Mouse (Mus musculus): ENCODE results near the gene Gm49027. TPM values are rescaled to one million over a fixed set of nuclear protein-coding genes. Genes with fewer than 3 reads are reported as not detected.

Gene Gm49027
- polyA plus RNA-seq (2016; fragmentation: Nextera tagmentation; extraction: Ambion mirVana) = 0.19 TPM in 1 of 2 replicates, not detected in the other

- Histone ChIP-seq H3K27ac (peak within 1 kb of the TSS; percentile 93), H3K27me3 (ENCODE audit: insufficient read depth, poor library complexity, severe bottlenecking) (no peaks in the 10 kb centered on the region), H3K36me3 (peaks cover 24% of the 10 kb centered on the region), H3K9me3 (no peaks in the 10 kb centered on the region), H3K4me1 (peaks cover 18% of the 10 kb centered on the region), H3K4me3 (peak within 1 kb of the TSS; percentile 95)
- 75% methylated on average over 7 of the region's 7 CpGs for WGBS
- no peak for DNase-seq (ENCODE audit: low spot score)
These were observed at the start of gene Gm49027 for GRCm38 (mm10) chr5:123525281-123525680. Gm49027 (minus strand) TSS chr5:123525488.

- 0 out of 2 replicates have a peak overlapping the region, but pooled peaks have one; percentile 87 for H3K27ac ChIP-seq
- H3K36me3 ChIP-seq = peaks cover 34% of the 10 kb centered on the region
- peak overlapping the region; percentile 79 for H3K4me3 ChIP-seq
- H3K27me3 ChIP-seq (ENCODE audit: insufficient read depth, poor library complexity, severe bottlenecking) = no peaks in the 10 kb centered on the region
- H3K9me3 ChIP-seq = no peaks in the 10 kb centered on the region
- DNase-seq (ENCODE audit: low spot score) = no peak
- H3K4me1 ChIP-seq = peaks cover 10% of the 10 kb centered on the region
- WGBS = 58% methylated on average over 8 of the region's 8 CpGs
These were observed 48.1 kb upstream of the Gm49027 start for GRCm38 (mm10) chr5:123573362-123573761.

- Histone ChIP-seq H3K4me1 (peaks cover 10% of the 10 kb centered on the region), H3K36me3 (peaks cover 42% of the 10 kb centered on the region), H3K4me3 (peak within 1 kb of the TSS; percentile 79), H3K9me3 (no peaks in the 10 kb centered on the region), H3K27me3 (ENCODE audit: insufficient read depth, poor library complexity, severe bottlenecking) (no peaks in the 10 kb centered on the region), H3K27ac (peak within 1 kb of the TSS; percentile 87)
- peak; percentile 98 for DNase-seq (ENCODE audit: low spot score)
- WGBS = under 1% methylated on average over 54 of the region's 54 CpGs
These were observed 47.3 kb upstream of the Gm49027 start, which contains the start of gene Vps33a for GRCm38 (mm10) chr5:123572357-123573186. Vps33a (minus strand) TSS chr5:123573038.

DNA sequence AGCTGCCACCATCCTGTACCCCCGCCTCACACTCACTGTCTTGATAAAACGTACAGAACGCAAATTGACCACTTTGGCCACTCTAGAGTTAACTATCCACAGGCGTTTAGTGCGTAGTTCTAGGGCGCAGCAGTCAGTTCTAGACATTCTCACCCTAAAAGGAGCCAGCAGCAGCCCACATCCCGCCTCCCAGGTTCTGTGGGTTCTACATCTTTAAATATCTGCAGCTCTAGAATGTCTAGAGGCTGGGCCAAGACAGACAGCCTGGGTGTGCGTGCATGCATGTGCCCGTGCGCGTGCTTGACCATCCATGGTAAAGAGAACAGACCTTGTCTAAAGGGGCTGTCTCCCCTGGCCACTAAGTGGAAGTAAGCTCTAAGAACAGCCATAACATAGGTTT is 35.8 kb upstream of the Gm49027 start:
- WGBS = 93% methylated on average over 11 of the region's 11 CpGs
- no peaks in the 10 kb centered on the region for H3K27me3 ChIP-seq (ENCODE audit: insufficient read depth, poor library complexity, severe bottlenecking)
- no peak for DNase-seq (ENCODE audit: low spot score)
- no peaks in the 10 kb centered on the region for H3K4me1 ChIP-seq
- peaks cover 93% of the 10 kb centered on the region for H3K36me3 ChIP-seq
- H3K27ac ChIP-seq = no peak overlapping the region
- H3K4me3 ChIP-seq = no peak overlapping the region
- no peaks in the 10 kb centered on the region for H3K9me3 ChIP-seq

DNA sequence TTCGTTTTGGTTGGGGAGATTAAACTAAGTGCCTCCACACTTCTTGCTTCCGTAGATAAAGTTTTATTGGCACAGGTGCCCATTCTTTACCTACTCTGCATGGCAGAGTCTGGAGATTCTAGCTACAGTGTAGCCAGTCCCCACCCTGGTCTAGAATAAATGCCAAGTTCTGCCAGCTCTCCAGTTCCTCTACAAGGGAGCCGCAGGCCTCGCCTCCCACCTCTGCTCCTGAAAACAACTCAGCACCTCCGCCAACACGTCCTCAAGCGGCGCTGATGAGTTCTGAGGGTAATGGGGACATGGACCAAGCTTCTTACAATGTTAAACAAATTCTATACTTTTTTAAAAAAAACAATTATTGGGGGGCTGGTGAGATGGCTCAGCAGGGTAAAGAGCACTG is 34.3 kb upstream of the Gm49027 start:
- Histone ChIP-seq H3K36me3 (peaks cover 87% of the 10 kb centered on the region), H3K27me3 (ENCODE audit: insufficient read depth, poor library complexity, severe bottlenecking) (no peaks in the 10 kb centered on the region), H3K4me1 (no peaks in the 10 kb centered on the region), H3K27ac (no peak overlapping the region), H3K4me3 (no peak overlapping the region), H3K9me3 (no peaks in the 10 kb centered on the region)
- DNase-seq (ENCODE audit: low spot score) = no peak
- WGBS = 90% methylated on average over 8 of the region's 8 CpGs

GRCm38 (mm10) chr5:123556451-123556850 is 31.2 kb upstream of the Gm49027 start:
- Histone ChIP-seq H3K4me1 (no peaks in the 10 kb centered on the region), H3K27ac (no peak overlapping the region), H3K4me3 (no peak overlapping the region), H3K9me3 (no peaks in the 10 kb centered on the region), H3K27me3 (ENCODE audit: insufficient read depth, poor library complexity, severe bottlenecking) (no peaks in the 10 kb centered on the region), H3K36me3 (peaks cover 61% of the 10 kb centered on the region)
- 80% methylated on average over 2 of the region's 2 CpGs for WGBS
- no peak for DNase-seq (ENCODE audit: low spot score)

- Histone ChIP-seq H3K9me3 (no peaks in the 10 kb centered on the region), H3K4me3 (no peak overlapping the region), H3K27me3 (ENCODE audit: insufficient read depth, poor library complexity, severe bottlenecking) (no peaks in the 10 kb centered on the region), H3K4me1 (no peaks in the 10 kb centered on the region), H3K36me3 (peaks cover 55% of the 10 kb centered on the region), H3K27ac (no peak overlapping the region)
- no peak for DNase-seq (ENCODE audit: low spot score)
- WGBS = 84% methylated on average over 7 of the region's 7 CpGs
These were observed 30.4 kb upstream of the Gm49027 start for GRCm38 (mm10) chr5:123555693-123556092.

GRCm38 (mm10) chr5:123533801-123534200 is 8.5 kb upstream of the Gm49027 start:
- 93% methylated on average over 10 of the region's 10 CpGs for WGBS
- no peaks in the 10 kb centered on the region for H3K27me3 ChIP-seq (ENCODE audit: insufficient read depth, poor library complexity, severe bottlenecking)

DNA sequence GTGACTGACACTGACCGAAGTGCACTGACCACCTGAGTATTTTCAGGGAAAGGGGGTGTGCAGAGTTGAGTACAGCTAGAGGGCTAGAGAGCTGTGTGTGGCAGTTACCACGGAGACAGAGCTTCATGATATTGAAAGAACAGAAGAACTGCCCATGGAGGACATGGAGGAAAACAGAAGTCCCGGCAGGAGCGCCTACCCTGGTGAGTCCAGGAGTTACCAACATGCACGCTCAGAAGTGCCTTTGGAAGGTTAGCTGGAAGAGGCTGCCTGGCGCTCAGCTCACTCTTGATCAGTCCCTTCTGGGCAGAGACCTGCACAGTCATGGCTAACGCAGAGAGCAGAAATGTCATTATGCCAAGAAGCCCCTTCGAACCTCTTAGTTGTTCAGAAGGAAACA is 4.8 kb upstream of the Gm49027 start:
- no peaks in the 10 kb centered on the region for H3K27me3 ChIP-seq (ENCODE audit: insufficient read depth, poor library complexity, severe bottlenecking)
- no peaks in the 10 kb centered on the region for H3K4me1 ChIP-seq
- no peak for DNase-seq (ENCODE audit: low spot score)
- no peaks in the 10 kb centered on the region for H3K9me3 ChIP-seq
- 88% methylated on average over 8 of the region's 8 CpGs for WGBS
- no peak overlapping the region for H3K4me3 ChIP-seq
- H3K27ac ChIP-seq = no peak overlapping the region
- peaks cover 68% of the 10 kb centered on the region for H3K36me3 ChIP-seq

More at GRCm38 (mm10) chr5:123533801-123534200, 8.5 kb upstream of the Gm49027 start:
- DNase-seq (ENCODE audit: low spot score) = no peak
- Histone ChIP-seq H3K4me3 (no peak overlapping the region), H3K36me3 (peaks cover 81% of the 10 kb centered on the region), H3K4me1 (no peaks in the 10 kb centered on the region), H3K9me3 (no peaks in the 10 kb centered on the region), H3K27ac (no peak overlapping the region)

- Histone ChIP-seq H3K9me3 (no peaks in the 10 kb centered on the region), H3K36me3 (peaks cover 57% of the 10 kb centered on the region), H3K4me3 (no peak overlapping the region), H3K27ac (no peak overlapping the region), H3K4me1 (peaks cover 5% of the 10 kb centered on the region), H3K27me3 (ENCODE audit: insufficient read depth, poor library complexity, severe bottlenecking) (no peaks in the 10 kb centered on the region)
- DNase-seq (ENCODE audit: low spot score) = no peak
- 74% methylated on average over 7 of the region's 7 CpGs for WGBS
These were observed 3.4 kb upstream of the Gm49027 start for GRCm38 (mm10) chr5:123528641-123529040.

- peaks cover 31% of the 10 kb centered on the region for H3K36me3 ChIP-seq
- H3K27ac ChIP-seq = no peak overlapping the region
- peaks cover 18% of the 10 kb centered on the region for H3K4me1 ChIP-seq
- DNase-seq (ENCODE audit: low spot score) = no peak
- WGBS = 87% methylated on average over 9 of the region's 9 CpGs
- no peaks in the 10 kb centered on the region for H3K9me3 ChIP-seq
- H3K4me3 ChIP-seq = no peak overlapping the region
- no peaks in the 10 kb centered on the region for H3K27me3 ChIP-seq (ENCODE audit: insufficient read depth, poor library complexity, severe bottlenecking)
These were observed 718 bp upstream of the Gm49027 start for GRCm38 (mm10) chr5:123525916-123526495.

GRCm38 (mm10) chr5:123524393-123524750 is 916 bp downstream of the Gm49027 start:
- H3K27me3 ChIP-seq (ENCODE audit: insufficient read depth, poor library complexity, severe bottlenecking) = no peaks in the 10 kb centered on the region
- no peaks in the 10 kb centered on the region for H3K9me3 ChIP-seq
- 0% methylated on average over 27 of the region's 27 CpGs for WGBS
- peak overlapping the region; percentile 93 for H3K27ac ChIP-seq
- H3K36me3 ChIP-seq = peaks cover 22% of the 10 kb centered on the region
- peaks cover 18% of the 10 kb centered on the region for H3K4me1 ChIP-seq
- H3K4me3 ChIP-seq = peak overlapping the region; percentile 95
- DNase-seq (ENCODE audit: low spot score) = no peak

- no peaks in the 10 kb centered on the region for H3K27me3 ChIP-seq (ENCODE audit: insufficient read depth, poor library complexity, severe bottlenecking)
- peak within 1 kb of the TSS; percentile 95 for H3K4me3 ChIP-seq
- peak within 1 kb of the TSS; percentile 93 for H3K27ac ChIP-seq
- no peaks in the 10 kb centered on the region for H3K9me3 ChIP-seq
- H3K4me1 ChIP-seq = peaks cover 18% of the 10 kb centered on the region
- peaks cover 22% of the 10 kb centered on the region for H3K36me3 ChIP-seq
- WGBS = under 1% methylated on average over 82 of the region's 82 CpGs
- DNase-seq (ENCODE audit: low spot score) = peak; percentile 99
These were observed 1.4 kb downstream of the Gm49027 start, which contains the start of gene Diablo for GRCm38 (mm10) chr5:123523692-123524392. Diablo (minus strand) TSS chr5:123524176.

Data from heart, embryonic 10.5 days (tissue).